Mouse (Mus musculus): ENCODE results near the gene Depdc1a. TPM values are rescaled to one million over a fixed set of nuclear protein-coding genes. Genes with fewer than 3 reads are reported as not detected.

Depdc1a gene
- polyA plus RNA-seq, 1 experiment, result 0.15 TPM

DNA sequence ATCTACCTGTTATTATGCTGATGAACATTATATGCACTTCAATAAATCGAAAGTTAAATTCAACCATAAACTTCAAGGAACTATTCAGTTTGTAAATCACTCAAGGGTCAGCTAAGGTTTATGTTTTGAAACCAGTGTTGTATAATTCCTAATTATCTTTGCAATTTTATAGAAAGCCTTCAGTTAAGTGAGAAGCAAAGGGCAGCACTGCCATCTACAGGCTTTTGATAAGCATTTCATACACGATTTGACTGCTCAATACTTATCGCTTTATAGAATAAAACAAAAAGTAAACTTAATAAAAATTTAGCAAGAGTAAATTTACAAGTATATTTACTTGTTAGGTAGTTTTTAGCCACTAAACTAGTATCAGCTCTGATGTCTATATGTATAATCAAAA lies 53.1 kb downstream of the Depdc1a start:
- TF ChIP-seq CTCF (IDR thresholded peaks at IDR 0.05; ENCODE audit: control insufficient read depth, insufficient read depth, insufficient replicate concordance, low read depth, low read length) (no peak), POLR2A (IDR thresholded peaks at IDR 0.05; ENCODE audit: control insufficient read depth, low read depth, low read length) (no peak)
- no peaks in the 10 kb centered on the region for H3K36me3 ChIP-seq (ENCODE audit: control insufficient read depth, insufficient read depth, low read length)
- no peak overlapping the region for H3K4me3 ChIP-seq (ENCODE audit: control insufficient read depth, low read depth, low read length)
- H3K27me3 ChIP-seq (ENCODE audit: control insufficient read depth, insufficient read depth, low read length), result no peaks in the 10 kb centered on the region
- H3K4me1 ChIP-seq (ENCODE audit: control insufficient read depth, insufficient read depth, low read length), result no peaks in the 10 kb centered on the region
- no peak overlapping the region for H3K27ac ChIP-seq (ENCODE audit: control insufficient read depth, insufficient read depth, low read depth, low read length)

DNA sequence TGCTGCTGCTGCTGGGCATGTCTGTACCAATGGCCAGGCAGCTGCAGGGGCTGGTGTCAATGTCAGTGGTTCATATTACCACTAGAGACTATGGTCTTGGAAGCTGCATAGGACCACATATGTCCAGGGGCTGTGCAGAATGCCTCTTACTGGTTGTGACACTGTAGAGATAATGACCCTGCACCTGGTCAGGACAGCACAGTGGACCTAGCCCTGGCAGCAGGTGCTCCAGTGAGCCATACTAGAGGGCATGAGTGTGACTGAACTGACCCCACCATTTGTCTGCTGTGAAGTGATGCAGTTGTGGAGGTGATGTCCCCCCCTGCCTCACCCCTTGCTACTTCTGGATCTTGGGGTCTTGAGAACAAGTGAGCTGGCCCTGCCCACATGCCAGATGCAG lies 55.0 kb downstream of the Depdc1a start:
- no peaks in the 10 kb centered on the region for H3K36me3 ChIP-seq (ENCODE audit: control insufficient read depth, insufficient read depth, low read length)
- H3K4me1 ChIP-seq (ENCODE audit: control insufficient read depth, insufficient read depth, low read length), result no peaks in the 10 kb centered on the region
- TF ChIP-seq CTCF (IDR thresholded peaks at IDR 0.05; ENCODE audit: control insufficient read depth, insufficient read depth, insufficient replicate concordance, low read depth, low read length) (no peak), POLR2A (IDR thresholded peaks at IDR 0.05; ENCODE audit: control insufficient read depth, low read depth, low read length) (no peak)
- no peak overlapping the region for H3K27ac ChIP-seq (ENCODE audit: control insufficient read depth, insufficient read depth, low read depth, low read length)
- no peaks in the 10 kb centered on the region for H3K27me3 ChIP-seq (ENCODE audit: control insufficient read depth, insufficient read depth, low read length)
- H3K4me3 ChIP-seq (ENCODE audit: control insufficient read depth, low read depth, low read length), result no peak overlapping the region

Other genes starting within 250 kb of the Depdc1a start
- gene Rpe65, start 103.7 kb downstream of the Depdc1a start, polyA plus RNA-seq (2012; rRNA removed), result not detected in 2 replicates

All from testis, adult 2 months (tissue).